In the genomic region with DNA sequence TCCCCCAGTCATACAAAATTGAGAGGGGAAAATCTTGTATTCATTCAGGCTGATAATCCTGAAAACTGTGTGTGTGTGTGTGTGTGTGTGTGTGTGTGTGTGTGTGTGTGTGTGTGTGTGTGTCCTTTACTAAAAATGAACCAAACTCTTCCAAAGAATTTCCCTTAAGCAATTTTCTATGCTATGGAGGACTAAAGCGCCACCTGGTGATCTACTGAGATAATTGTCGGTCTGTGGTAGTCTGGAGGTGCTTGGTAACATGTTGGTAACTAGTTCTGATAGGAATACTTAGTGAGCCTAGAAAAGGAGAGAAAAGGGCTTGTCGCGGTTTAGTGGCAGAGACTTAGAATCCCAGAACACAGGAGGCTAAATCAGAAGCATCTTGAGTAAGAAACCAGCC, we compare ENCODE assay signal across 8 mouse cellular contexts.
A peak's percentile ranks its signal among the peaks of the same experiment; 100 is the strongest.
DNase-seq lines count a peak whose midpoint lies in the region; ATAC-seq and TF ChIP-seq lines count a peak whose summit lies in the region.
"Had no signal": no experiment of that assay in that cellular context is flagged by ENCODE, and none has a peak within 500 bp of the region (broad histone marks: within the 10 kb centered on the region; RNA-seq: fewer than 3 reads in every experiment).

No protein-coding gene starts in this region.

- no peak for ATAC-seq in monocyte, adult 5-6 weeks (replicated peaks; ENCODE audit: insufficient number of reproducible peaks, low FRiP score, low TSS enrichment, poor library complexity, severe bottlenecking)

- no peaks in the 10 kb centered on the region for H3K36me3 ChIP-seq in MEL (ENCODE audit: control insufficient read depth in 1 of 2, insufficient read depth in 2 of 2, low read length in 2 of 2)
- H3K36me3 ChIP-seq: embryonic facial prominence, embryonic 13.5 days had no signal

- peak; percentile 30 to 69 (median 36); a peak in 5 of 6 replicates for TF ChIP-seq CTCF in MEL (IDR thresholded peaks at IDR 0.05 in 2 of 3, conservative IDR thresholded peaks at IDR 0.05 in 1 of 3; ENCODE audit: control insufficient read depth in 1 of 3, insufficient read depth in 1 of 3, low read depth in 2 of 3, low read length in 3 of 3, poor library complexity in 1 of 3, severe bottlenecking in 1 of 3)
- TF ChIP-seq CTCF in brain, embryonic 14.5 days (IDR thresholded peaks at IDR 0.05; ENCODE audit: borderline replicate concordance, extremely low read depth, insufficient read depth, insufficient read length), result peak; percentile 57; the same call in 1 of the 2 replicates

- H3K27me3 ChIP-seq in MEL (ENCODE audit: control insufficient read depth in 1 of 2, insufficient read depth in 2 of 2, low read length in 2 of 2), result no peaks in the 10 kb centered on the region
- H3K27me3 ChIP-seq: embryonic facial prominence, embryonic 13.5 days had no signal

- no peak for TF ChIP-seq POLR2A in MEL (IDR thresholded peaks at IDR 0.05; ENCODE audit: control insufficient read depth in 1 of 2, insufficient read depth in 1 of 2, low read depth in 1 of 2, low read length in 2 of 2, poor library complexity in 1 of 2)
- no peak for TF ChIP-seq POLR2A in brain, embryonic 14.5 days (IDR thresholded peaks at IDR 0.05; ENCODE audit: borderline replicate concordance, extremely low read depth, insufficient read depth, insufficient read length, poor library complexity, severe bottlenecking)

- peak; percentile 65 for TF ChIP-seq RAD21 in MEL (IDR thresholded peaks at IDR 0.05; ENCODE audit: low read depth, low read length)

- no peaks in the 10 kb centered on the region for H3K9me3 ChIP-seq in MEL (replicated peaks; ENCODE audit: insufficient read depth, low read length)
- H3K9me3 ChIP-seq: embryonic facial prominence, embryonic 13.5 days had no signal

- DNase-seq in layer of hippocampus, adult 11-12 months (ENCODE audit: low spot score), result peak; percentile 35
- DNase-seq in layer of hippocampus, postnatal 36 days, result no peak
- peak; percentile 43 for DNase-seq in MEL (ENCODE audit: low read depth, low spot score)
- peak; percentile 75 for DNase-seq in brain, embryonic 14.5 days (ENCODE audit: low read depth)
- DNase-seq in hindlimb bud, embryonic 11.5 days (ENCODE audit: extremely low spot score, low read depth, low spot score), result peak; percentile 6
- no peak for DNase-seq in urinary bladder, adult 18-20 months (ENCODE audit: low spot score in 2 of 2)

- TF ChIP-seq EP300 in MEL (IDR thresholded peaks at IDR 0.05; ENCODE audit: low read depth in 1 of 2, low read length in 2 of 2), result no peak

- H3K79me2 ChIP-seq in MEL (ENCODE audit: control insufficient read depth, insufficient read depth, low read length, poor library complexity), result no peaks in the 10 kb centered on the region

- H3K4me3 ChIP-seq in MEL (ENCODE audit: control insufficient read depth in 1 of 2, insufficient read depth in 1 of 2, low read depth in 2 of 2, low read length in 2 of 2), result no peak overlapping the region
- H3K4me3 ChIP-seq: embryonic facial prominence, embryonic 13.5 days had no signal

- H3K27ac ChIP-seq in MEL (ENCODE audit: control insufficient read depth, low read depth, low read length), result no peak overlapping the region
- H3K27ac ChIP-seq: embryonic facial prominence, embryonic 13.5 days had no signal

- no peak overlapping the region for H3K9ac ChIP-seq in MEL (ENCODE audit: control insufficient read depth, low read depth, low read length, poor library complexity, severe bottlenecking)
- H3K9ac ChIP-seq: embryonic facial prominence, embryonic 13.5 days had no signal

- H3K4me1 ChIP-seq in MEL (ENCODE audit: control insufficient read depth in 1 of 2, insufficient read depth in 2 of 2, low read length in 2 of 2), result no peaks in the 10 kb centered on the region
- H3K4me1 ChIP-seq: embryonic facial prominence, embryonic 13.5 days had no signal

TF ChIP-seq in MEL, 35 proteins besides CTCF, POLR2A, EP300 and RAD21:
- TF ChIP-seq ZC3H11A (IDR thresholded peaks at IDR 0.05; ENCODE audit: low read depth, low read length) (peak; percentile 51; the same call in 1 of the 2 replicates), SMC3 (IDR thresholded peaks at IDR 0.05; ENCODE audit: low read depth, low read length) (peak; percentile 73), HCFC1 (IDR thresholded peaks at IDR 0.05; ENCODE audit: low read depth, low read length) (no peak)

Comparison
In these comparisons a context has a peak if more than half of its experiments do, and no peak if none do; other contexts are left out.
1. DNase-seq: peak in layer of hippocampus, adult 11-12 months (single experiment), MEL (single experiment), brain, embryonic 14.5 days (single experiment) and hindlimb bud, embryonic 11.5 days (single experiment); none in layer of hippocampus, postnatal 36 days (0 of 2) and urinary bladder, adult 18-20 months (0 of 2).